Mouse (Mus musculus) testis, adult 2 months (tissue): ENCODE data around the gene Pias4.

ENCODE experiments used
- CTCF ChIP-seq: fragments of 200-500 bp; IDR thresholded peaks from 2 replicates; pipeline ENCODE4 v1.5.1; 2012; ENCODE audit warnings: low read depth, mild to moderate bottlenecking, inconsistent platforms, low read length, moderate library complexity; ENCODE audit not compliant: control insufficient read depth, insufficient read depth, insufficient replicate concordance
- POLR2A ChIP-seq: fragments of 200-500 bp; IDR thresholded peaks from 2 replicates; pipeline ENCODE4 v1.6.1; 2012; ENCODE audit warnings: low read depth, mild to moderate bottlenecking, inconsistent platforms, low read length, moderate library complexity; ENCODE audit not compliant: control insufficient read depth

GRCm38 (mm10) chr10:81192968-81193501 lies 25.3 kb upstream of the Pias4 start:
- TF ChIP-seq POLR2A (no peak), CTCF (no peak)
